Mouse (Mus musculus) urinary bladder, postnatal 10 days (tissue): ENCODE measurements around the gene Prl3c1.
"Not testable (repeated sequence)": the region's sequence is repeated elsewhere in the genome, so short reads cannot be mapped to it uniquely, and the experiment has no call there.

Source experiments
- DNase-seq: peaks from one replicate; pipeline ENCODE4 v3.0.0; 2022; ENCODE audit warnings: low spot score

Gene Prl3c1

DNA sequence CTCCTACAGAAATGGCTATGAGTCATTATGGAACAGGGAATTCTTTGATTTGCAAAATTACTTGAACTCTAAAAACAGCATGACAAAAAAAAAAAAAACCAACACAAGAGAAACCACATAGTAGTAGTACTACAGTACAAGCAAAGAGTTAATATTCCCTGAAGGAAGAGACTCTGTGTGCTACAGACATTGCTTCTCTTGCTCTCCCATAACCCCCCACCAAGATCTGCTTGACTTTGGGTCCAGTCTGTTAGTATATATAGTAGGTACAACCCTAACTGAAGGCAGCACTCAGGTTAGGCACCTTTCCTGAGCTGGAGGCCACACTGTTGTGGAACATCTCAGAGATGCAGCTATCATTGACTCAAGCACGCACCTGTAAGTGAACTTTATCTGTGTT, at the start of gene Prl3c1:
Prl3c1 (plus strand) TSS at position 301 of the 400 bp plus-strand sequence.
- no peak for DNase-seq

DNA sequence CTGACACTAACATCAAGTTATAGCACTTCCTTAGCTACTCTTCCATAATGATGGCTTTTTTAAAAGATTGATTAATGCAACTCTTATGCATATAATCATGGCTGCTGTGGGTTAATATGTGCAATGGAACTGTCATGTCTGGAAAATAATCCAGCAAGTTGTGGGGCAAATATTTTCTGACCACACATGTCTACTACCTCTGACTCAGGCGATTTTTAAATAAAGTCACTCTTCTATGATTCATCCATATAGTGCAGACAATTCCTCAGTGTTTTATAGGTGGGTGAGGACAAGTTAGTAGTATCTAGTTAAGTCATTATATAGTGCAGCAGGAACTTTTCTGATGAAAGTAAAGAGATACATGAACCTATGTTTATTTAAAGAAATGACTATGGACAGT, 48.2 kb upstream of the Prl3c1 start:
- DNase-seq, result no peak

- not testable (repeated sequence) for DNase-seq
Measured at GRCm38 (mm10) chr13:27156490-27156889, 40.0 kb upstream of the Prl3c1 start, which contains the start of gene Prl3d3. Prl3d3 (plus strand) TSS chr13:27156790.

DNA sequence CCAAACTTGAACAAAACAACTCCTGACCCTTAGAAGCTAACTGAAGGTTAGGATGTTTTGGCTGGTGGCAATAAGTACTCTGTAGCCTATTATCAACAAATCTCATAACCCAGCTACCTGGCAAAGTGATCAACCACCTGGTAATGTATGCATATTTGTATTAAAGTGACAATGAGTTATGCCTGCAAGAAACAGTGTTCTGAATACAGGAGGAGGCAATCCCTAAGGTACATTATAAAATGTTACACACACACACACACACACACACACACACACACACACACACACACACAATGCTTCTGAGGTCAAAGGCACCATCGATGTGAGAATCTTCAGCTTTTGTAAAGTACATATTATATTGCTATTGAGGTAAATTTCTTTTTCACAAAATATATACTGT, 45.1 kb downstream of the Prl3c1 start, which contains the start of gene Prl3b1:
Prl3b1 (plus strand) TSS at position 301 of the 400 bp plus-strand sequence.
- no peak for DNase-seq
